Mouse (Mus musculus): ENCODE results near the gene Ybx2. TPM values are rescaled to one million over a fixed set of nuclear protein-coding genes. Genes with fewer than 3 reads are reported as not detected.
A peak's percentile ranks its signal among the peaks of the same experiment; 100 is the strongest.
"Not testable (repeated sequence)": the region's sequence is repeated elsewhere in the genome, so short reads cannot be mapped to it uniquely, and the experiment has no call there.

Gene Ybx2
- total RNA-seq, 2 experiments from 2014 or later: 5.1 to 6.4 TPM

GRCm38 (mm10) chr11:69933066-69933465 lies 2.5 kb upstream of the Ybx2 start:
- DNase-seq (ENCODE audit: low spot score in 2 of 2): no peak

DNA sequence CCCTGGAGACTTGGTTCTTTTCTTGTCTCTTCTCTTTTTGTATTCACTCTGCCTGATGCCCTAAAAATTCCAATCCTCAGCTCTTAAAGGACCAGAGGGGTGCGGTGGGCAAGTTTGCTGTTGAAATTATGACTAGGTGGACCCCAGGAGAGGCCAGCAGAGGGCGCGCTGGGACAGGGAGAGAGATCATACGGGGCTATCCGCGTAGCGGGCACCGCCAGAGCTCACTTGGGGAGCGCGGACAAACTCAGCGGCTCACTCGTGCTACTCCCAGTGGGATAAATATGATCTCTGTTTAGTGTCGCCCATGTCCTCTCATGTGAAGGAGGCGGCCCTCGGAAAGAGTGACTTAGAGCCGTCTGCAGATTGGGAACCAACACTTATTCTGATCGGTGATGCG lies 1.4 kb upstream of the Ybx2 start:
- peak; percentile 92 to 93 for DNase-seq (ENCODE audit: low spot score in 2 of 2)

DNA sequence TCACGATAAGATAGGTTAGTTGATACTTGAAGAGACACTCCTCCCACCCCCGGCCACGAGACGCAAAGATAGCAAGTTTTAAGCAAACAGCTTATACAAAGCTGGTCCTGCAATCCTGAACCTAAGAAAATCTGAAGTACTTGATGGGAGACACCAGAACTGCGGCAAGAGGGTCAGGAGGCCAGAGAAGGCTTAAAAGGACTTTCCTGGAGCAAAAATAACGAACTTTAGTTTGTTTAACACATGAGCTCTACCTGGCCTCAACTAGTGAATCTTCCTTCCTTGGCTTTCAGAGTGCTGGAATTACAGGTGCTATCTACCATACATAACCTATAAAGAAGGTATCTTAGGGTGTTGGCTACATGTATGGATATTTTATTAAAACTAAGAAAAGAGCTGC lies 915 bp upstream of the Ybx2 start:
- DNase-seq (ENCODE audit: low spot score in 2 of 2): no peak

DNA sequence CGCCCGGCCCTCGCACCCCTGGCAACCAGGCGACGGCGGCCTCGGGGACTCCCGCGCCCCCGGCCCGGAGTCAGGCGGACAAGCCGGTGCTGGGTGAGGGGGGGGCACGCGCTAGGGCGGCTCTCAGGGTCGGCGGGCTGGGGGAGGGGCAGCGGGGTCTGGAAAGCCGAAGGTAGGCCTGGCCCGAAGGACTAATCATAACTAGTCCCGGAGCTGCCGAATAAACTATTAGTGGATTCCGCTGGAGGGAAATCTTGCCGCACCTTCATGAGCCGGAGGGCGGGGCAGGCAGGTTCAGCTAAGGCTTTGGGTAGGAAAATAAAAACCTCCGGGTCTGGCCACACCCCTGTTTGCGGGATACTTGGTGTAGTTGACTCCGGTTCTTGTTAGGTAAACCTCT lies 560 bp downstream of the Ybx2 start:
- DNase-seq (ENCODE audit: low spot score in 2 of 2): no peak

DNA sequence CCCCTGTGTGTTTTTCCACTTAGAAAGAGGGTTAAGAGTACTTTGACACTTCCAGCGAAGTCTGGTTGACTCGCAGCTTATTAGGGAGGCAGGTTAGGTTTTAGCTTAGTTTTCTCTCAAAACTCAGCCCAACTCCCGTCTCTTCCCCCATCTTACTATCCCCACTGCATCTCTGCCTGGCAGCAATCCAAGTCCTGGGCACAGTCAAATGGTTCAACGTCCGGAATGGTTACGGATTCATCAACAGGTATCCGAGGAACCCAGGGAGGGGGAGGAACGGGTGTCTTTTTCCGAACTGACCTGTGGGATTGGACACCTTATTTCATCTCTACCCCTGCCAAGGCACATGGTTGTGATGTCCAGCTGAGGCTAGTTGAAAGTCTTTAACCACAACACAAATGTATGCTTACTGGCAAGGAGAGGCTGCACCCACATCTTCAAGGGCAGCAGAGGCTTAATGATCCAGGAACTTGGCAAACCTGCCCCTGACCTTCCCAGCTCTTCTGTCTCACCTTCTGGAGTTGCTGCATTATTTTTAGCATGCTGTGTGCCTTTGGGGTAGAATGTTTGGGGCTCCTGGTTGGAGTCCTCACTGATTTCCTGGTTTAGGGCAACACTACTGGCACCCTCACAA lies 1.2 kb downstream of the Ybx2 start:
- DNase-seq (ENCODE audit: low spot score in 2 of 2): no peak

DNA sequence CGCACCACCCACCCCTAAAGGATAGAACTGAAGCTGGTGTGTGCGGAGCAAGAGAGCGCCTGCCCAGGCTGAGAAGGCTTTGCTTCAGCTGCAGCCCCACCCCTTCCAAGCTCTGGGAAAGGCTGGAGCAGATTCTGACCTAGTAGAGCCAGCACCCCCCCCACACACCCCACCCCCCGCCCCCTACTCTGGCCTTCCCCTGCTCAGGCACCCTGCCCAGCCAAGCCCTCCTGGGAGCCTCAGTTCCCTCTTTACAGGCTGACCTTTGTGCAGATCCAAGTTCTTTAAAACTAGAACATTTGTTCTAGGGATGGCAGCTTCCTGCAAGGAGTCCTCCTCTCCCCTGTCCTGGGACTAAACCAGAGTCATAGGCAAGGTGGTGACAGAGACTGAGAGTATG lies 1.8 kb downstream of the Ybx2 start:
- DNase-seq (ENCODE audit: low spot score in 2 of 2): peak in 1 of 2 experiments; percentile 71

DNA sequence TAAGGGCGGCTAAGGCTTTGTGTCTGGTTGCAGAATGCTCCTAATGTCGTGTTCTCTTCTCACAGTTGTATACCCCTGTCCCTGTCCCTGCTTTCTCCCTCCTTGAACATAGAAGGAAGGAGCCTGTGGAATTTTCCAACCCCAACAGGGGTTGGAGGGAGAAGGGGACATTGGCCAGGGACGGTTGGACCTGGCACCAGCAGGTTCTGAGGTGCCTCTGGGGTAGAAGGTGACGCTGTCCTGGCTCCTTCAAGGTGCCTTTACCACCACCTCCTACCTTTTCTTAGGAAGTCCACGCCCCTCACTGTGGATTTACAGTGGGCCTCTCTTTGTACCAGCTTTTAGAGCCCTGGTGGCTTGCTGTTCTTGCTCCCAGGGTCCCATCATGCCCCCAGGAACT lies 2.2 kb downstream of the Ybx2 start:
- DNase-seq (ENCODE audit: low spot score in 2 of 2): no peak

DNA sequence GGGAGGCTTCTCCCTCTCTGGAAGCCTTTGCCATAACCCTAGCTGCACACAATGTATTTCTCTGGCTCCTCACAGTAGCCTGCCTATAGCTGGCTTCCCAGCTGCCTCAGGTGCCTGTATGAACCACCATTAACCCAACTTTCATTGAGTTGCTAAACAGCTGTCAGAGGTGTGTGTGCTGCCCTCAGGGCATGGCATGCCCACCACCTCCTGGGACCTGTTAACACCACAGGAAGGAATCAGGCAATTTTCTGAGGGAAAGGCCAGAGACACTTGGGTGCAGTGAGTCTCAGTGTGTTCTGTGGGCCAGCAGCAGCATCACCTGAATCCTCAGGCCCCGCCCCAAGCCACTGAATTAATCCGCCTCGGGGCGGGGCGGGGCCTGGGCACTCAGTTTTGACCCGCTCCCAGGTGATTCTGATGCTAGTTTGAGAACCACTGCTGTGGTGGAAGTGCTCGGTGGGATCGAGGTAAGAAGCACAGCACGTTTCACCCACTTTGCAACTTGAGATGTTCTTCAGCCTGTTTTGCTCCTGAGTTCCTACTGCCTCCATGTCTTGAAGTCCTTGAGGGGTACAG lies 2.9 kb downstream of the Ybx2 start:
- no peak for DNase-seq (ENCODE audit: low spot score in 2 of 2)

DNA sequence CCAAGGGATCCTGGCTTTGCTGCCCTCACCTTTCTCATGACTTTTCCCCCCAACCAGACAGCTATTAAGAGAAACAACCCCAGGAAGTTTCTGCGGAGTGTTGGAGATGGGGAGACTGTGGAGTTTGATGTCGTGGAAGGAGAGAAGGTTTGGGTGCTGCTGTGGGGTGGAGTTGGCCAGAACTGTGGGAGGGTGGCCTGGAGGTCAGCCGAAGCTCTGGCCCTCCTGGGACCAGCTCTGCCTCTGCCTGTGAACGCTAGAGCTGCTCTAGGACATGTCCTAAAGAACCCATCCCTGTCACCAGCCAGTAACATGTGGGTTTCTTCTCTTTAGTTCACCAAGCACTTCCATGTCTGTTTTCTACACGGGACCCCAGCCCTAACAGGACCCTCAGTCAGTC lies 3.6 kb downstream of the Ybx2 start:
- DNase-seq (ENCODE audit: low spot score in 2 of 2): no peak

- DNase-seq (ENCODE audit: low spot score in 2 of 2): no peak
Measured at GRCm38 (mm10) chr11:69939731-69940130, 4.1 kb downstream of the Ybx2 start.

DNA sequence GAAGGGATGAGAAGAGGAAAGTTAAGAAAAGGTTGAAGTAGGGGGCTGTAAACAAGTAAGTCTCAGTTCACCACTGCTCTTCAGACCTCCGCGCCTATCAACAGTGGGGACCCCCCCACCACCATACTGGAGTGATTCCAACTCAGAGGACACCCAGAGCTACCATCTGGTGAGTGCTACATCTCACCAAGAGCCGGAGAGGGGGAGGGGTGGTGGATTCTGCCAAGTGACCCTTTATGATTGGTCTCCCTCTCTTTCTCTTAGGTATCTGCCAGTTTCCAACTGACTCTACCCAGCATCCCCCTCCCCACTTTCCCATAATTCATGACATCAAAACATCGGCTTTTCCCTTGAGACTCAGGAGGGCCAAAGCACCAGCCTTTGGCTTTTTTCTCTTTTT lies 5.4 kb downstream of the Ybx2 start:
- DNase-seq (ENCODE audit: low spot score in 2 of 2): no peak

DNA sequence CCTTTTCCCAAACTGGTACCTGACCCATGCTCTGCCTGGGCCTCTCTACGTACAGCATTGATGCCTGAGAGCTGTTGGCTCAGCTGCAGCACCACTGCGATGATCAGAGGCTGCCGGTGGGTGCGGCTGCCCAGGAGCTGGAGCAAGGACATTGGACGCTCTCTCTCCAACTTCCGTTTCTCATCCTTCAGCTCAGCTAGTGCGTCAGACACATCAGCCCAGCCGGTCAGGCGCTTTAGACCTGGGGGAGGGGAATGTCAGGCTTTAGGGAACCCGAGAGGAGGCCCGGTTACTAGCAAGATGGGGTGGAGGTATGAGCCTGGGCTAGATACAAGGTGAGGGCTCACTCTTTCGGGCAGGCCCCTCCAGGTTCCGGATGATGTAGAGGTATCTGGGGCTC lies 9.6 kb downstream of the Ybx2 start:
- no peak for DNase-seq (ENCODE audit: low spot score in 2 of 2)

GRCm38 (mm10) chr11:69945997-69946891 lies 10.6 kb downstream of the Ybx2 start:
- DNase-seq (ENCODE audit: low spot score in 2 of 2): no peak

GRCm38 (mm10) chr11:69947337-69948065 lies 11.9 kb downstream of the Ybx2 start:
- peak in 1 of 2 experiments; percentile 56 for DNase-seq (ENCODE audit: low spot score in 2 of 2)

- DNase-seq (ENCODE audit: low spot score in 2 of 2): peak; percentile 89 to 96
Measured at GRCm38 (mm10) chr11:69948066-69948762, 12.6 kb downstream of the Ybx2 start, which contains the start of gene Slc2a4. TSS of gene Slc2a4 (minus strand) at chr11:69948188.

GRCm38 (mm10) chr11:69948763-69949150 lies 13.2 kb downstream of the Ybx2 start:
- peak; percentile 72 to 88 for DNase-seq (ENCODE audit: low spot score in 2 of 2)

DNA sequence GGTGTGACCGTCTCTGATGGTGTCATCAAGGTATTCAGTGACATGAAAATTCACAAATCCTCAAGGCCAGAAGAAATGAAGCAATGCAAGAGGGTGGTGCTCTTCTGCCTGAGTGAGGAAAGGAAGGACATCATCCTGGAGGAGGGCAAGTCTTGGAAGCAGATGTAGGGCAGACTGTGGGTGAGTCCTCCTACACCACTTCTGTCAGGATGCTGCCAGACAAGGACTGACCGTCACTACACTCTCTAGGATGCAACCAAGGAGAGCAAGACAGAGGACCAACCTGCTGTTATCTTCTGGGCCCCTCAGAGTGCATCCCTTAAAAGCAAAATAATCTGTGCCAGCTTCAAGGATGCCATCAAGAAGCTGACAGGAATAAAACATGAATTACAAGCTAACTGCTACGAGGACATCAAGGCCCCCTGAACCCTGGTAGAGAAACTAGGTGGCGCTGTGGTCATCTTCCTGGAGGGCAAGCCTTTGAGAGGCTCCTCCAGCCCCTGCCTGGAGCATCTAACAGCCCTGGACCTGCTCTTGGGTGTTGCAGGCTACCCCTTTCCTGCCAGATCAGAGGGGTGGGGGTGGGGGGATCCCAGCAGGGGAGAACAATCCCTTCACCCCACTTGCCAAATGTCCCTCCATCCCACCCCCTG lies 15.3 kb downstream of the Ybx2 start:
- DNase-seq (ENCODE audit: low spot score in 2 of 2): no peak

- DNase-seq (ENCODE audit: low spot score in 2 of 2): no peak
Measured at GRCm38 (mm10) chr11:69952274-69952673, 16.7 kb downstream of the Ybx2 start.

- DNase-seq (ENCODE audit: low spot score in 2 of 2): no peak
Measured at GRCm38 (mm10) chr11:69953267-69953915, 17.8 kb downstream of the Ybx2 start.

DNA sequence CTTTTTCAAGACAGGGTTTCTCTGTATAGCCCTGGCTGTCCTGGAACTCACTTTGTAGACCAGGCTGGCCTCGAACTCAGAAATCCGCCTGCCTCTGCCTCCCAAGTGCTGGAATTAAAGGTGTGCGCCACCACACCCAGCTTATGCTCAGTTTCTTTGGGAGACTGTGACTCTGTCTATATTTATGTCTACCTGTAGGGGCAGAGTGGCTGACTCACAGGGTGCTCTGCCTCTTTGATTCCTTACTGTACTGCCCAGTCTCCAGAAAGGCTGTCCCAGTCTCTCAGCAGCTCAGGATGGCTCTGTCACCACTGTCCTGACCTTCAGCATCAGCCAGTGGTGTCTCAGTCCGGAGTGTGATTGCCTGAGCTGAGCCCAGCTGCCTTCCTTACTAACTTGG lies 20.0 kb downstream of the Ybx2 start:
- DNase-seq (ENCODE audit: low spot score in 2 of 2): not testable (repeated sequence)
